Mouse (Mus musculus): ENCODE measurements around the gene Tsg101. TPM values are rescaled to one million over a fixed set of nuclear protein-coding genes. Genes with fewer than 3 reads are reported as not detected.
"Not testable (repeated sequence)": the region's sequence is repeated elsewhere in the genome, so short reads cannot be mapped to it uniquely, and the experiment has no call there.

Gene Tsg101
- 10 to 100 TPM; 91.5 to 94.0 TPM for total RNA-seq (2021)

DNA sequence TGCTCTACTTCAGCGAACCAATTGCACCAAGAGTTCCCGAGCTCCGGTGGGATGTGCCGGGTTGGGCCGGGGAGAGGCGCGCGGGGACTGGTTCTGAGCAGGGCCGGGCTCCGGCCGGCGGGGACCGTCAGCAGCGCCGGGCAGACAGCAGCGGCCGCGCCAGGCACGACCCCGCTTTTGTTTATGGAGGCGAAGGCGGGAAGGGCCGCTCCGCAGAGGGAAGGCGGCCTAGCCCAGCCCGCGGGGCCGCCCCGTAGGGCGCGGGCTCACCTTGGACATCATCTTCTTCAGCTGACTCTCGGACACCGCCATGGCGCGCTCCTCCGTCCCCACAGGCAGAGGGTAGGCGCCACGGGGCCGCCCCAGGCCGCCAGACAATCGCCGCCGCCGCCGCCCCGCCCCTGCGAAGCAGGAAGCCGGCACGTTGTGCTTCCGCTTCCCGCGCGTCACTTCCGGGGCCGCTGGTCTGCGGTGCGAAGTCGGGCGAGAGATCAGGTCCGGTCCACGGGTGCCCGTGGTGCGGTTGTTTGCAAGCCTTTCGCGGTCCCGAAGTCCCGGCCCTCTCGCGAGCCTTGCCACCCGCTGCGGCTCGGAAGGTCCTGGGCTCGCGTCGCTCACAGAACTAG lies at the start of gene Tsg101:
Gene Tsg101 (minus strand): TSS at position 419 of the 626 bp plus-strand sequence.
- peak; percentile 88 to 95 for DNase-seq (ENCODE audit: extremely low spot score in 1 of 2, low spot score in 2 of 2)
- intact Hi-C loops (cut with DNase I), result no loop called here

DNA sequence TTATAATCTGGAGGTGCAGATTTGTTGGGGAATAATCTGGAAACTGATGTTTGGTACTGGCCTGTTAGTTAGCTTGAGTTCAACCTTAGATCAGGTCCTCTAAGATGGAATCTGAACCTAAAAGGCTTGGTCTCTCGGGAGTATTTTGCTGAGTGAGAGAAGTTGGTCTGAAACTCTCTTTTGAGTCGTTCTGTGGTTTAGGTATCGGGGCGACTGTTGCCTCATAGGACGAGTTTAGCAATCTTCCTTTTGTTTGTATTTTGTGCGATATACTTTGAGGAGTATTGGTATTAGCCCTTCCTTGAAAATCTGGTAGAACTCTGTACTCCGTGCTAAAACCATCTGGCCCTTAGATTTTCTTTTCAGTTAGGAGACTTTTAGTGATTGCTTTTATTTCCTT lies 44.3 kb upstream of the Tsg101 start:
- DNase-seq (ENCODE audit: extremely low spot score in 1 of 2, low spot score in 2 of 2), result no peak
- intact Hi-C loops (cut with DNase I), result loop anchor here (5.0 kb wide), 1 partner anchor 118 kb away; no protein-coding TSS in a partner anchor

DNA sequence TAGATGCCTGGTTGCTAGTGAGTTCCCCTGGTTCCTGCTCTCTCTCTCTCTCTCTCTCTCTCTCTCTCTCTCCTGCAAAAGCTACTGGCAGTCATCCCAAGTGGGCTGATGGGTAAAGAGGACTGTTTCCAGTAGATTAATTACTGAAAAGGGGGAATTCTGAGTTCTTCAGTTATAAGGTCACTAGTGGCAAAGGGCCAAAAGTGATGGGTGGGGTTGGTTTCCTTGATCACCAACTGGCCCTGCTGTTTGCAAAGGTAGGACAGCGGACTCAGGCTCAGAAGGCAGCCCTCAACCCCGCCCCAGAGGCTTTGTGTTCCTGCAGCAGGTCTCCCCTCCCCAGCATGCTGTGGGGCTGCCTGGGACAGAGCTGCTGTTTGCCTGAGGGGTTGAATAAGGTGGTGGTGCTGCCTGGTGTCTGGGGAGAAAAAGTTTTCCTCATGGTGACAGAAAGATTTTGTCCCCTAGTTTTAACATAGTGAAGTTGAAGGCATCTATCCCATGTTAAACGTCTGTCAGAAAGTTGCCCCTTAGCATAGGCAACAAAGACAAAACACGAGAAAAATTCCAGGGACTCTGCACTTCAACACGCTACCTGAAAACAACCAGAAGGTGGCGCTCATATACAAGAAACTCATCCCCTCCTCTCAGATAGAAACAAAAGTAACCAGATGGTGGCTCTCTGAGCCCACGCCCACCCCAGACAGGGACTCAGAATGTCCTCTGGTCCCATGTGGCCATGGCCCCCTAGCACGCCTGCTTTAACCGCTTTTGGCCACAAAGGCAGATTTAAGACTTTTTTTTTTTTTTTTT lies 43.2 kb upstream of the Tsg101 start:
- intact Hi-C loops (cut with DNase I), result loop anchor here (2.0 to 5.0 kb wide), 3 partner anchors 52 to 188 kb away; no protein-coding TSS in a partner anchor

DNA sequence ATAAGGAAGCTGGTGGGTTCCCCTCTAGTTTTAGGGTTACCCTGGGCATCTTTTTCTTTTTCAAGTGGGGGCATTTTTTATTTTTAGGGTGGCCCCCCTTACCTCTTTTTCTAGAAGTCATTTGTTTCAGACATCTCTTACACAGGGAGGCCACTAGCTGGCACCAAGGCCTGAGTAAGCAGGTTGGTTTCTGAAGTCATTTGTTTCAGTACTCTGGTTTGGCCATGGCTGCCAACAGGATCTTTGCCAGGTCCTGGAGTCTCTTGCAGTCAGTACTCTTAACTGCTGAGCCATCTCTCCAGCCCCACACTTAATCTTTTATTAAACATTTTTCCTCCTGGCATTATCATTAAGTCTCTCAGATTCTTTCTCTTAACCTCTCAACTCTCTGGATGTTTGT lies 42.4 kb upstream of the Tsg101 start:
- DNase-seq (ENCODE audit: extremely low spot score in 1 of 2, low spot score in 2 of 2), result no peak
- intact Hi-C loops (cut with DNase I), result loop anchor here (2.0 to 5.0 kb wide), 3 partner anchors 53 to 189 kb away; no protein-coding TSS in a partner anchor

More for the DNA sequence above, 43.2 kb upstream of the Tsg101 start:
- peak; percentile 79 to 83 for DNase-seq (ENCODE audit: extremely low spot score in 1 of 2, low spot score in 2 of 2)

DNA sequence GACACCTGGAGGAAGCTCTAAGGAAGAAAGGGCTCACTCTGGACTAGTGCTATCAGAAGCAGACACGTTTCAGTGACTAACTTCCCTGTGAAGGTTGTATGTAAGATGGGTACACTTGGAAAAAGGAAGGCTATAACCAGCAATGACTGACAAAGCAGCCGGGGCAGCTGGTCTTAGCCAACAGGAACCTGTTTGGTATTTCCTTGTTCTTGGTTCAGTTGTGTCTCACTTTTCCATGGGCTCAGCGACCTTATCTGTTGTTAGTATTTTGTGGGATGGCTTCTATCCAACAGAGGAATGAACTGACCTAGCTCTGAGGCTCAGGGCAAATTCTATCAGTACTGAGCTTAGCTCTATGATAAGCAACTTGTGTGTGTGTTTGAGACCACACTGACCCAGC lies 41.2 kb upstream of the Tsg101 start:
- DNase-seq (ENCODE audit: extremely low spot score in 1 of 2, low spot score in 2 of 2), result no peak
- intact Hi-C loops (cut with DNase I), result loop anchor here (5.0 kb wide), 1 partner anchor 121 kb away; no protein-coding TSS in a partner anchor

DNA sequence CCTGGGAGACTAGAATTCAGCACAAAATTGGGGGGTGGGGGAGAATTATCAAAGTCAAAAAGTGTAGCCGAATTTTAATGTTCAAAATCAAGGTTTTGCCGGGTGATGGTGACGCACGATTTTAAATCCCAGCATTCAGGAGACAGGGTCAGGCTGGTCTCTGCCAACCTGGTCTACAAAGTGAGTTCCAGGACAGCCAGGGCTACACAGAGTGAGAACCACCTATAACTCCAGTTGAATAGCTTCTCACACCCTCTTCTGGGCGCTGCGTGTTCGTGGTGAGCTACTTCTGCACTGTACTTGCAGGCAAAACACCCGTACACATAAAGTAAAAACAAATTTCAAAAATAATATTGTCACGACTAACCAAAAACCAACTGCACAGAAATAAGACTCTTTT lies 39.1 kb upstream of the Tsg101 start:
- intact Hi-C loops (cut with DNase I), result no loop called here
- DNase-seq (ENCODE audit: extremely low spot score in 1 of 2, low spot score in 2 of 2), result no peak

DNA sequence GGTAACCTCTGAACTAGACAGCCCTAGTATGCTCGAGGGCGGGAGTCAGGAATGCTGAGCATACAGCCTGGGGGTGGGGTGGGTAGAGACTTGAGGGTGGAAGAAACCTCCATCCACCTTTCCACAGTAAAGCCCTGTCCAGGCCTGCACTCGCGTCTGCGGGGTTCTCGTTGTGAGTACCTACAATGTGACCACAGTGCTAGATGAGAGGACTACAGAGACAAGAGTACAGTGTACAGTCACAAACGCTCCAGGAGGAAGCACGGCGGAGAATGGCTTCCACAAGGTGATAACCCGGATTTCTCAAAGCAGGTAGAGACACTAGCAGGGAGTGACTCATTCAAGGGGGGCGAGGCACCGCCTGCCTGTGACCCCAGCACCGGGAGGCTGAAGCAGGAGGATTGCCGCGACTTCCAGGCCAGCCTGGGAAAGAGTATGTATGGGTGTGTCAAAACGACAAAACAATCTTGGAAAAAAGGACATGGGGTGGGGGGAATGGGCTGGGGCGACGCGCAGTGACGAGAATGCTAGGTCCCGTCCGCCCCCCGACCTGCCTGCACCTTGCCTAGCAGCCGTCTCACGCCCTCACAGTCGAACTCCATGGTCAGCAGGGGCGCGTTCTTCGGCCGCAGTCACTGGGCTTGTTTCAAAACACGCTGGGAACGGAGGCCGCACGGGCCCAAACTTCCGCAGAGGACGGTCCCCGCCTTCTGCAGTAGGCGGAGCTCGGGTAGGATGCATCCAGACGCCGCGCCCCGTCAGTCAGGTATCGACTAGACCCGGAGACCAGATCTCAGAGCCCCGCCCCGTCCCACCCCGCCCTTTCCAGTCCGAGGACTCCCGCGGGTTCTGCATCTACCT lies 38.3 kb upstream of the Tsg101 start, which contains the start of gene Uevld:
Gene Uevld (minus strand): TSS at position 697 of the 861 bp plus-strand sequence.
- intact Hi-C loops (cut with DNase I), result no loop called here
- peak; percentile 87 to 95 for DNase-seq (ENCODE audit: extremely low spot score in 1 of 2, low spot score in 2 of 2)

DNA sequence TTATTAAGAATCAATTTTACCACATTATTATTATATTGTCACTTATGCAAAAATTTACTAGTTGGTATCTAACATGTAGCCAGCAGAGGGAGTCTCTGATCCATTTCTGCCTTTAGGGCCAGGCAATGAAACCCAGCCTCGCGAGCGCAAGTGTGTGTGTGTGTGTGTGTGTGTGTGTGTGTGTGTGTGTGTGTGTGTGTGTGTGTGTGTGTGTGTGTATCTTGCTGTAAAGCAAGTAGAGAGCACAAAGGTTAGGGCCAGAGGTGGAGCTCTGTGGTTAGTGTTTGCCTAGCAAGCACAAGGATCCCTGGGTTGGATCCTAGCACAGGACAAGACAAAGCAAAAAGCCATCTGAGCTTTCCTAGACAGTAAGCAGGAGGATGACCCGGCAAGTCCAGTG lies 16.1 kb upstream of the Tsg101 start:
- DNase-seq (ENCODE audit: extremely low spot score in 1 of 2, low spot score in 2 of 2), result peak in 1 of 2 experiments; percentile 48
- intact Hi-C loops (cut with DNase I), result no loop called here

DNA sequence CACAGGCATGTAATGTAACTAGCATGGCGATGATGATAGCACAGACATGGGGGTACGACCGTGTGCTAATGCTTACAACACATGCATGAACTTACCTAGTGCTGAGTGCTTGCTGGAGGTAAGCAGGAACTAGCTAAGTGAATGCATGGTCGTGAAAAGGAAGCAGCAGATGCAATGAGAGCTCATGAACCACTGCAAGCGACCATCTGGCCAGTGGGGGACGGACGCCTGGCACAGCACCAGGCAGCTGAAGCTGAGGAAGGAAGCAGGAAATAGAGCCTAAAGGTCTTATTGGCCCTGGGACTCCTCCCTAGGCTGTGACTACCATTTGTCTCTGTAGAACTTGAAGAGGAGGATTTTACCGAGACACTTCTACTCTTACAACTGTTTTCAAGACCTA lies 15.0 kb upstream of the Tsg101 start:
- intact Hi-C loops (cut with DNase I), result no loop called here
- no peak for DNase-seq (ENCODE audit: extremely low spot score in 1 of 2, low spot score in 2 of 2)

DNA sequence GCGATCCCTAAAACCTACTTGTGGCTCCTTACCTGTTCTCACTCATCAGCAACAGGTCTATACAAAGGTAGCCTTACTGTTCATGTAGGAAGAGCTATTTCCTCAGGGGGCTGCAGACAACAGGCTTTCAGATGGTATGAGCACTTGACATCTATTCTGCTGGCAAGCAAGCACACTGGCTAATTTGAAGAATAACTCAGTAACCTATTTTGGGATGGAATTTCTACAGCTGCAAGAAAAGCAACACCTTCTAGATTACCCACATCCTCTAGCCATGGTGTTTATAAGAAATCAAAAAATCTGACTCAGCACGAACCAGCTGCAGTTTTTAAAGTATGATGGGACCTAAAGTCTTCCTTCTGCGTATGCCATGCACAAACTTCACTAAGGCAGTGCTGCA lies 11.6 kb upstream of the Tsg101 start:
- intact Hi-C loops (cut with DNase I), result no loop called here
- no peak for DNase-seq (ENCODE audit: extremely low spot score in 1 of 2, low spot score in 2 of 2)

DNA sequence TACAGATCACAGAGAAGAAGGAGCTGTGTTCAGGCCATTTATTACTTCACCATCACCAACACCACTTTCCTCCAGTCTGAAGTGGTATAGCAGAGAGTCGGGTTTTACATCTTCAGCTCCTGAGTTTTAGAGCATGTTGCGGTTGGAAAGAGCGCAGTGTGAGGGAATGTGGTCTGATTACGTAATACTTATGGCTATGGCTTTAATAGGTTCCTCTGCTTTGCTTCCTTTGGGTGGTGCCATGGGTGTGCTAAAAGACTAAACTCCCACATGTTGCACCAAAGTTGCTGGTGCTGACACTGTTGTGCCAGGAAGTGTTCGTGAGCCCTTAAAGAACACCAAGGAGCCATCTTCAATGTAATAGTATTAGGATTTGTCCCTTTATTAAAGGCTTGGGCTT lies 8.5 kb upstream of the Tsg101 start:
- no peak for DNase-seq (ENCODE audit: extremely low spot score in 1 of 2, low spot score in 2 of 2)
- intact Hi-C loops (cut with DNase I), result no loop called here

DNA sequence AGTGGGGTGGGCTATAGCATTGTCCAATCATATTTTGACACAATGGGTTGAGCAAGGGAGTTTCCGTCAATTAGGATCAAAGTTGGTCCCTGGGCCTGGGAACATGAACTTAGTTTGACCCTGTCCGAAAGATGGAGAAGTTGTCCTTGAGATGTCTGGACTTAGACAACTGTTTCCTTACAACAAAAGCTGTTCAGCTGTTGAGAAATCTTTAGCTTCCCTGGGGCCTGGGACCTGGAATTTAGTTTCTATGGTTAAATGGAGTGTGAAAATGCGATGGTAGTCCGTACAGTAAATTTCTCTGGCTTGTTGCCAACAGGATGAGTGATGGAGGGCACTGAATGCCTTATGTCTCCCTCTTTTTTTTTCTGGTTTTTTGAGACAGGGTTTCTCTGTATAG lies 2.3 kb upstream of the Tsg101 start:
- no peak for DNase-seq (ENCODE audit: extremely low spot score in 1 of 2, low spot score in 2 of 2)
- intact Hi-C loops (cut with DNase I), result no loop called here

DNA sequence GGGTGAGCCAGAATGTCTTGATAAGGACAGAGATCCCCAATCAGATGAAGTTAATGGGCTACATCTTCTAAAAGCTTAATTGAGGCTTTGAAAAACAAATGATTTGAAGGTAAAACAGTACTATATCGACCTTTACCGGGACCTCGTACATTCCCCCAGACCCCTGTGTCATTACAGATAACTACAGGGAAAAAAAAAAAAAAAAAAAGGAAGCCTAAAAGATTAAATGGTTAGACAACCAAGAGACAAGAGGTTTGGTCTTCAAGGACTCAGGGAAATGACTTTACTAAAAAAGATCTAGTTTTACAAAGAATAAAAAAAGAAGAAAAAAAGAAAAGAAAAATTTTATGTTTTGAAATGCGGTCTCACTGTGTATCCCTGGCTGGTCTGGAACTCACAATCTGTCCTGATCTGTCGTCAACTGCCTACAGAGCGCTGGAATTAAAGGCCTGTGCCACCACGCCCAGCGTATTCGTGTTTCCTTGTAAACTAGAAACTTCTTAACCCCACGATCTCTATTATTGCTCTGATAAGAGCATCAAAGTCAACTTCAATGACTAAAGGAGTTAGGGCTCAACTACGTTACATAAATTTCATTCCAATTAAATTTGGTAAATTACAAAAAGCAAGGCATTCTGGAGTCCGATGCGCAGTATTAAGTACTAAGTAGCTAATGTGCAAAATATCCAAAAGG lies 944 bp downstream of the Tsg101 start:
- DNase-seq (ENCODE audit: extremely low spot score in 1 of 2, low spot score in 2 of 2), result no peak
- intact Hi-C loops (cut with DNase I), result no loop called here

DNA sequence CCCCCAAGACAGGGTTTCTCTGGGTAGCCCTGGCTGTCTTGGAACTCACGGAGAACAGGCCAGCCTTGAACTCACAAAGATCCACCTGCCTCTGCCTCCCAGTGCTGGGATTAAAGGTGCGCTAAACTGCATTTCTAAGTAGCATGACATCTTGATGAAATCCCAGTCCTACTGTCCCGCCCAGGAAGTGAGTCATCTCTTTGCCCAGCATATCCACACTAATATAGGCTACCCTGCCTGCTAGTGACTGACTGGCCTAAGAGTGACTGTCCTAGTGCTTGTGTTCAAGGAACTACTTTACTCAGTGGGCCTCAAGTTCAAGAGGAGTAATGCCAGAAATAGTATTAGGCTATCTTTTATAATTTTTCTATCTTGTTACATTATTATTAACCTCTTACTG lies 3.4 kb downstream of the Tsg101 start:
- intact Hi-C loops (cut with DNase I), result no loop called here
- no peak for DNase-seq (ENCODE audit: extremely low spot score in 1 of 2, low spot score in 2 of 2)

DNA sequence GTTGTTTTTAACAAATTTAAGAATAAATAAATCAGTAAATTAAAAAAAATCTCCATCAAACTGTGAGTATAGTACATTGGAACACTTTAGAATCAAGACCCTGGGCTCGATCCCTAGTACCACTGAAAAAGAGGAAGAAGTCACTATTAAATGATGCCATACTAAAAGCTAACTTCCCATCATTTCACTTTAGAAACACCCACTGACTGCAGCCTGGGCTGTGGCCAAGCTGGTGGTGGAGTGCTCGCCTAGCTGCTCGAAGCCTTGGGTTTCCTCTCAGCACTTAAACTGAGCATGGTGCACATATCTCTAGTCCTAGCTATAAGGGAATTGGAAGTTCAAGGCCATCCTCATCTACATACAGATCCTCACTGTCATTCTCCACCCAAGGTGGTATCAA lies 8.5 kb downstream of the Tsg101 start:
- intact Hi-C loops (cut with DNase I), result no loop called here

DNA sequence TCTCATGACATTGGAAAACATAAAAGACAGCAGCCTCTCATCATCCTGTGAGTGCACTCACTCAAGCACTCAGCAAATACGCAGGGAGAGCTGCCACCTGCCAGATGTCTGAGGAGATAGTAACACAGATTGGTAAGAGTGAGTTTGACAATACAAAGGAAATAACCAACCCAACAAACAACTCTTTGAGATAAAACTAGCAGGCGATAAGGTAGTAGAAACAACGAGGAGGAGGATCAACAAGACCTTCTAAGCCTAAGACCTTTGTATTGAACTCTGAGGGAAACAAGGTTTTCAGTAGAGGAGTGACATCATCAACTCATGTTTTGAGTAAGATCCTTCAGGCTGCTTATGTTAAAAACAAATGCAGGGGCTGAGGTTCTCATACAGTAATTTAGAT lies 20.4 kb downstream of the Tsg101 start:
- no peak for DNase-seq (ENCODE audit: extremely low spot score in 1 of 2, low spot score in 2 of 2)
- intact Hi-C loops (cut with DNase I), result no loop called here

More for the DNA sequence above, 8.5 kb downstream of the Tsg101 start:
- no peak for DNase-seq (ENCODE audit: extremely low spot score in 1 of 2, low spot score in 2 of 2)

DNA sequence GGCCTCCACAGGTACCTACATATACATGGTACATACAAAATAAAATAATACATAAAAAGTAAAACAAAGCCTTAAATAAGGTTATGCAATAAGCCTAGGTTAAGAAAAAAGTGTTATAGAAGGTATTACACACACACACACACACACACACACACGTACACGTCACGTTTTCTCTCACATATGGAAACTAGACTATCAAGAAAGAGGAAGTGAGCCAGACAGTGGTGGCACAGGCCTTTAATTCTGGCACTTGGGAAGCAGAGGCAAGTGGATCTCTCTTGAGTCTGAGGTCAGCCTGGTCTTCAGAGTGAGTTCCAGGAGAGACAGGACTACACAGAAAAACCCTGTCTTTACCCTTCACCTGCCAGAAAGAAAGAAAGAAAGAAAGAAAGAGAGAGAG lies 24.3 kb downstream of the Tsg101 start:
- intact Hi-C loops (cut with DNase I), result no loop called here
- DNase-seq (ENCODE audit: extremely low spot score in 1 of 2, low spot score in 2 of 2), result no peak

DNA sequence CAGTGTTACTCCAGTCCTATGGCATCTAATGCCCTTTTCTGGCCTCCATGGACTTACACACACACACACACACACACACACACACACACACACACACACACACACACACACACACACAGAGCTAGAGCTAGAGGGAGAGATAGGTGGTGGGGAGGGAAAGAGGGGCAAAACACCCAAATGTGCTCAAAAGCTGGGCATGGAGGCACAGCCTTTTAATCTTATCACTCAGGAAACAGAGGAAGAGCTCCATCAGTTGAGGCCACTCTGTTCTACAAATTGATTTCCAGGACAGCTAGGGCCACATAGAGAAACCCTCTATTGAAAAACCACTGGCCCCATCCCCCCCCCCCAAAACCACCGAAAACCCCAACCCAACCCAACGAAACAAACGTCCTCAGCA lies 36.5 kb downstream of the Tsg101 start:
- no peak for DNase-seq (ENCODE audit: extremely low spot score in 1 of 2, low spot score in 2 of 2)
- intact Hi-C loops (cut with DNase I), result no loop called here

DNA sequence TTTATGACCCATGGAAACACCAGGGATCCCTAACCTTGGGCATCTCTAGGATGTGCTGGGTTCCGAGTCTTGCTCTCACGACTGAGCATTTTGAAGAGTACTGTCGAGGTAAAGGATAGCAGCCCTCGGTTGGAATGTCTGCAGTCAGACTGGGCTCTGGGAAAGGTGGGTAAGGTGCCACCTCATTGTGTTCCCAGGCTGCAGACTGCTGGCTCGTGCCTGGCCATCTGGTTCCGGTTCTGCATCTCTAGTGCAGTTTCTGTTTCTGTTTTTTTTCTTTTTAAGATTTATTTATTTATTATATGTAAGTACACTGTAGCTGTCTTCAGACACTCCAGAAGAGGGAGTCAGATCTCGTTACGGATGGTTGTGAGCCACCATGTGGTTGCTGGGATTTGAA lies 37.8 kb downstream of the Tsg101 start:
- DNase-seq (ENCODE audit: extremely low spot score in 1 of 2, low spot score in 2 of 2); intact Hi-C loops (cut with DNase I): not testable (repeated sequence)
